Comparison of ENCODE assay signal across 1 mouse cellular context in genomic region chr11:116589574-116589973, GRCm38 (mm10).
TF ChIP-seq lines count a peak whose summit lies in the region.

No protein-coding gene starts in this region.

TF ChIP-seq in CH12.LX, 34 proteins besides CTCF, POLR2A, EP300 and RAD21 (continued from another document):
- TF ChIP-seq PAX5 (IDR thresholded peaks at IDR 0.05; ENCODE audit: low read length) (no peak), MEF2A (IDR thresholded peaks at IDR 0.05; ENCODE audit: borderline replicate concordance, low read depth, low read length) (no peak), BHLHE40 (IDR thresholded peaks at IDR 0.05; ENCODE audit: low read depth, low read length) (no peak), ELF1 (IDR thresholded peaks at IDR 0.05; ENCODE audit: low read depth, low read length) (no peak), KAT2A (IDR thresholded peaks at IDR 0.05; ENCODE audit: insufficient replicate concordance, low read length) (no peak), ZMIZ1 (IDR thresholded peaks at IDR 0.05; ENCODE audit: low read depth, low read length) (no peak), MXI1 (IDR thresholded peaks at IDR 0.05; ENCODE audit: low read depth, low read length) (no peak), USF2 (conservative IDR thresholded peaks at IDR 0.05; ENCODE audit: low read depth, low read length) (no peak), SMC3 (IDR thresholded peaks at IDR 0.05; ENCODE audit: low read depth, low read length) (no peak), UBTF (IDR thresholded peaks at IDR 0.05; ENCODE audit: low read depth, low read length) (no peak), IRF4 (IDR thresholded peaks at IDR 0.05; ENCODE audit: low read depth, low read length) (0 out of 2 replicates have a peak, but pooled peaks have one; percentile 18), E2F4 (IDR thresholded peaks at IDR 0.05; ENCODE audit: insufficient replicate concordance, low read depth, low read length) (no peak), NELFE (IDR thresholded peaks at IDR 0.05; ENCODE audit: low read depth, low read length) (no peak), CHD2 (IDR thresholded peaks at IDR 0.05; ENCODE audit: low read length) (no peak), ZNF384 (IDR thresholded peaks at IDR 0.05; ENCODE audit: low read depth, low read length) (0 out of 2 replicates have a peak, but pooled peaks have one; percentile 13), MAZ (IDR thresholded peaks at IDR 0.05; ENCODE audit: low read depth, low read length) (no peak), MAFK (IDR thresholded peaks at IDR 0.05; ENCODE audit: insufficient replicate concordance, low read length) (no peak), SIN3A (IDR thresholded peaks at IDR 0.05; ENCODE audit: low read length) (no peak), TBP (conservative IDR thresholded peaks at IDR 0.05; ENCODE audit: low read depth, low read length) (peak; percentile 53; the same call in 1 of the 2 replicates)
